Mouse (Mus musculus) MEL (cell line): Measurements from ENCODE around the gene Med17. TPM values are rescaled to one million over a fixed set of nuclear protein-coding genes. Genes with fewer than 3 reads are reported as not detected.

Experiments
- DNase-seq: peaks from one replicate; pipeline ENCODE4 v3.0.0; 2011; ENCODE audit warnings: low read depth, low spot score
- H3K27ac ChIP-seq: 2 replicates; pipeline ENCODE4 v1.5.1; 2012; ENCODE audit warnings: low read depth, mild to moderate bottlenecking, control low read depth, low read length, moderate library complexity; ENCODE audit not compliant: control insufficient read depth
- H3K27me3 ChIP-seq, 2 experiments: fragments of 150-350 bp in 1 of 2; sonication (generic) in 1 of 2; 2 replicates each; pipeline ENCODE4 v1.6.1; 2012; ENCODE audit warnings: low read length in 2 of 2, mild to moderate bottlenecking in 2 of 2, improper control_type of control experiment in 1 of 2, moderate library complexity in 1 of 2; ENCODE audit not compliant: insufficient read depth in 2 of 2, control insufficient read depth in 1 of 2
- H3K36me3 ChIP-seq, 2 experiments: 2 replicates each; pipeline ENCODE4 v1.6.1; 2012 to 2014; ENCODE audit warnings: low read length in 2 of 2, improper control_type of control experiment in 1 of 2, inconsistent platforms in 1 of 2, mild to moderate bottlenecking in 1 of 2; ENCODE audit not compliant: insufficient read depth in 2 of 2, control insufficient read depth in 1 of 2
- H3K4me1 ChIP-seq, 2 experiments: fragments of 150-350 bp in 1 of 2; sonication (generic) in 1 of 2; 2 replicates each; pipeline ENCODE4 v1.6.1; 2012; ENCODE audit warnings: low read length in 2 of 2, improper control_type of control experiment in 1 of 2, mild to moderate bottlenecking in 1 of 2; ENCODE audit not compliant: insufficient read depth in 2 of 2, control insufficient read depth in 1 of 2
- H3K4me3 ChIP-seq, 2 experiments: fragments of 150-350 bp in 1 of 2; sonication (generic) in 1 of 2; 2 replicates each; pipeline ENCODE4 v1.5.1; 2012; ENCODE audit warnings: low read depth in 2 of 2, low read length in 2 of 2, mild to moderate bottlenecking in 2 of 2, moderate library complexity in 2 of 2, control low read depth in 1 of 2, improper control_type of control experiment in 1 of 2; ENCODE audit not compliant: control insufficient read depth in 1 of 2, insufficient read depth in 1 of 2
- H3K79me2 ChIP-seq: 2 replicates; pipeline ENCODE4 v1.6.1; 2012; ENCODE audit warnings: mild to moderate bottlenecking, low read length, moderate library complexity; ENCODE audit not compliant: control insufficient read depth, poor library complexity, insufficient read depth
- H3K9ac ChIP-seq: 2 replicates; pipeline ENCODE4 v1.6.1; 2012; ENCODE audit warnings: low read depth, mild to moderate bottlenecking, control low read depth, low read length, moderate library complexity; ENCODE audit not compliant: control insufficient read depth, poor library complexity, severe bottlenecking
- H3K9me3 ChIP-seq: fragments of 150-350 bp; sonication (generic); replicated peaks from 2 replicates; pipeline ENCODE4 v1.6.1; 2012; ENCODE audit warnings: mild to moderate bottlenecking, low read length, improper control_type of control experiment, moderate library complexity; ENCODE audit not compliant: insufficient read depth
- BHLHE40 ChIP-seq: IDR thresholded peaks from 2 replicates; pipeline ENCODE4 v1.6.1; 2012; ENCODE audit warnings: low read depth, mild to moderate bottlenecking, inconsistent platforms, low read length, improper control_type of control experiment, borderline replicate concordance
- CHD1 ChIP-seq: IDR thresholded peaks from 2 replicates; pipeline ENCODE4 v1.6.1; 2012; ENCODE audit warnings: low read depth, mild to moderate bottlenecking, inconsistent platforms, low read length, improper control_type of control experiment
- CTCF ChIP-seq, 3 experiments: IDR thresholded peaks in 2 of 3; conservative IDR thresholded peaks in 1 of 3; 2 replicates each; pipeline ENCODE4 v1.5.1; 2011 to 2012; ENCODE audit warnings: low read length in 3 of 3, low read depth in 2 of 3, mild to moderate bottlenecking in 2 of 3, improper control_type of control experiment in 1 of 3, inconsistent platforms in 1 of 3, mixed read lengths in 1 of 3, moderate library complexity in 1 of 3; ENCODE audit not compliant: control insufficient read depth in 1 of 3, insufficient read depth in 1 of 3, poor library complexity in 1 of 3, severe bottlenecking in 1 of 3
- E2F4 ChIP-seq: IDR thresholded peaks from 2 replicates; pipeline ENCODE4 v1.6.1; 2011; ENCODE audit warnings: low read depth, low read length, improper control_type of control experiment, borderline replicate concordance
- EP300 ChIP-seq, 2 experiments: IDR thresholded peaks; 2 replicates each; pipeline ENCODE4 v1.6.1; 2011; ENCODE audit warnings: improper control_type of control experiment in 2 of 2, low read length in 2 of 2, low read depth in 1 of 2, mild to moderate bottlenecking in 1 of 2
- ETS1 ChIP-seq: IDR thresholded peaks from 2 replicates; pipeline ENCODE4 v1.6.1; 2012; ENCODE audit warnings: low read depth, mild to moderate bottlenecking, inconsistent platforms, low read length, improper control_type of control experiment, moderate library complexity
- GATA1 ChIP-seq: IDR thresholded peaks from 2 replicates; pipeline ENCODE4 v1.6.1; 2011; ENCODE audit warnings: low read depth, low read length, improper control_type of control experiment
- HCFC1 ChIP-seq: IDR thresholded peaks from 2 replicates; pipeline ENCODE4 v1.6.1; 2012; ENCODE audit warnings: low read depth, mild to moderate bottlenecking, inconsistent platforms, low read length, improper control_type of control experiment, moderate library complexity
- JUND ChIP-seq: IDR thresholded peaks from 2 replicates; pipeline ENCODE4 v1.6.1; 2011; ENCODE audit warnings: low read depth, mild to moderate bottlenecking, improper control_type of control experiment, low read length
- KAT2A ChIP-seq: conservative IDR thresholded peaks from 2 replicates; pipeline ENCODE4 v1.6.1; 2012; ENCODE audit warnings: low read depth, low read length, improper control_type of control experiment, inconsistent platforms
- MAX ChIP-seq: IDR thresholded peaks from 2 replicates; pipeline ENCODE4 v1.6.1; 2011; ENCODE audit warnings: low read length, improper control_type of control experiment
- MEF2A ChIP-seq: IDR thresholded peaks from 2 replicates; pipeline ENCODE4 v1.6.1; 2014; ENCODE audit warnings: low read depth, mild to moderate bottlenecking, inconsistent platforms, low read length, improper control_type of control experiment; ENCODE audit not compliant: poor library complexity, insufficient replicate concordance, severe bottlenecking; ENCODE audit errors: extremely low read depth
- MXI1 ChIP-seq: IDR thresholded peaks from 2 replicates; pipeline ENCODE4 v1.6.1; 2011; ENCODE audit warnings: mild to moderate bottlenecking, low read depth, low read length, improper control_type of control experiment
- MYC ChIP-seq: IDR thresholded peaks from 2 replicates; pipeline ENCODE4 v1.6.1; 2011; ENCODE audit warnings: low read depth, mild to moderate bottlenecking, low read length, improper control_type of control experiment, moderate library complexity
- POLR2A ChIP-seq, 2 experiments: IDR thresholded peaks; 2 replicates each; pipeline ENCODE4 v1.6.1; 2011 to 2012; ENCODE audit warnings: low read length in 2 of 2, mild to moderate bottlenecking in 2 of 2, control low read depth in 1 of 2, improper control_type of control experiment in 1 of 2, low read depth in 1 of 2, moderate library complexity in 1 of 2; ENCODE audit not compliant: control insufficient read depth in 1 of 2, insufficient read depth in 1 of 2, poor library complexity in 1 of 2
- POLR2AphosphoS2 ChIP-seq: IDR thresholded peaks from 2 replicates; pipeline ENCODE4 v1.6.1; 2011; ENCODE audit warnings: low read length, improper control_type of control experiment
- RCOR1 ChIP-seq: IDR thresholded peaks from 2 replicates; pipeline ENCODE4 v1.6.1; 2012; ENCODE audit warnings: low read depth, mild to moderate bottlenecking, inconsistent platforms, low read length, improper control_type of control experiment
- SIN3A ChIP-seq: IDR thresholded peaks from 2 replicates; pipeline ENCODE4 v1.6.1; 2012; ENCODE audit warnings: low read length, improper control_type of control experiment, inconsistent platforms
- SMC3 ChIP-seq: IDR thresholded peaks from 2 replicates; pipeline ENCODE4 v1.6.1; 2011; ENCODE audit warnings: low read depth, low read length, improper control_type of control experiment
- TCF12 ChIP-seq: IDR thresholded peaks from 2 replicates; pipeline ENCODE4 v1.6.1; 2014; ENCODE audit warnings: low read depth, mild to moderate bottlenecking, inconsistent platforms, low read length, improper control_type of control experiment, moderate library complexity
- USF2 ChIP-seq, 2 experiments: IDR thresholded peaks; 2 replicates each; pipeline ENCODE4 v1.6.1; 2011 to 2012; ENCODE audit warnings: improper control_type of control experiment in 2 of 2, low read length in 2 of 2, borderline replicate concordance in 1 of 2, inconsistent platforms in 1 of 2, low read depth in 1 of 2, mild to moderate bottlenecking in 1 of 2; ENCODE audit not compliant: insufficient read depth in 1 of 2
- ZKSCAN1 ChIP-seq: IDR thresholded peaks from 2 replicates; pipeline ENCODE4 v1.6.1; 2012; ENCODE audit warnings: low read depth, mild to moderate bottlenecking, inconsistent platforms, low read length, improper control_type of control experiment, moderate library complexity
- ZNF384 ChIP-seq: IDR thresholded peaks from 2 replicates; pipeline ENCODE4 v1.6.1; 2012; ENCODE audit warnings: low read depth, mild to moderate bottlenecking, inconsistent platforms, low read length, improper control_type of control experiment
- polyA plus RNA-seq, 2 experiments: library from polyadenylated mRNA; stranded (reverse) in 1 of 2; unstranded in 1 of 2; fragments of >175 nt in 1 of 2; fragments of >200 nt in 1 of 2; gene quantifications; 2 replicates each; pipeline versions ENCODE4 v1.2.1 to v1.2.4; 2012; ENCODE audit warnings: low replicate concordance in 2 of 2, low read depth in 1 of 2; ENCODE audit not compliant: insufficient read length in 2 of 2, insufficient read depth in 1 of 2, missing spikeins in 1 of 2
- total RNA-seq: library from RNA; depleted of rRNA; stranded (reverse); fragments of 300-350 nt; gene quantifications from 2 replicates; pipeline ENCODE4 v1.2.3, GENCODE M21; 2012

The Med17 gene
- total and polyA plus RNA-seq, 3 experiments = 175 to 478 (median 185) TPM

- Histone ChIP-seq H3K4me1 (peaks cover 10 to 25% of the 10 kb centered on the region in 2 experiments), H3K4me3 (peak overlapping the region; percentile 60 to 75), H3K9me3 (no peaks in the 10 kb centered on the region), H3K36me3 (peaks cover 23 to 31% of the 10 kb centered on the region in 2 experiments), H3K79me2 (peaks cover 32% of the 10 kb centered on the region), H3K27ac (peak overlapping the region; percentile 77), H3K9ac (peak overlapping the region; percentile 76), H3K27me3 (no peaks in the 10 kb centered on the region)
- no peak for DNase-seq
- no peak for TF ChIP-seq MAX
- TF ChIP-seq ZNF384 = peak; percentile 78; the same call in 1 of the 2 replicates
- TF ChIP-seq JUND = no peak
- 0 out of 2 replicates have a peak, but pooled peaks have one; percentile 10 for TF ChIP-seq TCF12
- TF ChIP-seq CTCF (IDR thresholded peaks at IDR 0.05 in 2 of 3, conservative IDR thresholded peaks at IDR 0.05 in 1 of 3; ENCODE audit: control insufficient read depth in 1 of 3, insufficient read depth in 1 of 3, low read depth in 2 of 3, low read length in 3 of 3, poor library complexity in 1 of 3, severe bottlenecking in 1 of 3) = no peak
- TF ChIP-seq USF2 (IDR thresholded peaks at IDR 0.05; ENCODE audit: borderline replicate concordance in 1 of 2, insufficient read depth in 1 of 2, low read depth in 1 of 2, low read length in 2 of 2) = no peak
- no peak for TF ChIP-seq ZKSCAN1
- TF ChIP-seq MYC = 0 out of 2 replicates have a peak, but pooled peaks have one; percentile 46
- TF ChIP-seq BHLHE40 = peak; percentile 38; the same call in 1 of the 2 replicates
- TF ChIP-seq ETS1 = no peak
- no peak for TF ChIP-seq MEF2A
- TF ChIP-seq KAT2A = no peak
- no peak for TF ChIP-seq HCFC1
- 0 out of 2 replicates have a peak, but pooled peaks have one; percentile 29 for TF ChIP-seq RCOR1
- TF ChIP-seq EP300 (IDR thresholded peaks at IDR 0.05; ENCODE audit: low read depth in 1 of 2, low read length in 2 of 2) = no peak
- TF ChIP-seq SIN3A = peak; percentile 14; the same call in 1 of the 2 replicates
- TF ChIP-seq CHD1 = peak; percentile 98
Observed at GRCm38 (mm10) chr9:15279139-15279648, 537 bp downstream of the Med17 start.

DNA sequence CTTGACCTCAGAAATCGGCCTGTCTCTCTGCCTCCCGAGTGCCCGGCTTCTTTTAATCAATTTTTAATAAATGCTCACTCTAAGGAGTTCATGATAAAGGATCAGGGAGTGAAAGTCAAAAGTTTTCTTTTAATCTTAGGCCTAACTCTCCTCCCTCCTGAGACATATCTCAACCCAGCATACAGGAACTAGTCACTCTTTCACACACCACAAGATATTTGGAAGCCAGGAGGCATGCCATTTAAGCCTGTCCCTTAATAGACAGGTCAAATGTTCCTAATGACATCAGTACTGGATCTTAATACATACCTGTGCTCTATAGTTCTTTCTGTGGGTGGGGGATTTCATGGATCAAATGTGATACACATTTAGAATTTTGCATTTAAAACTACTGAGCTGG lies 1.4 kb downstream of the Med17 start:
- peaks cover 32% of the 10 kb centered on the region for H3K79me2 ChIP-seq

More for the DNA sequence above, 1.4 kb downstream of the Med17 start:
- Histone ChIP-seq H3K4me3 (peak overlapping the region; percentile 15 to 60; a peak in 3 of 4 replicates), H3K9me3 (no peaks in the 10 kb centered on the region), H3K36me3 (peaks cover 23 to 39% of the 10 kb centered on the region in 2 experiments), H3K4me1 (peaks cover 10 to 25% of the 10 kb centered on the region in 2 experiments), H3K27me3 (no peaks in the 10 kb centered on the region), H3K27ac (no peak overlapping the region), H3K9ac (peak overlapping the region; percentile 41)
- no peak for TF ChIP-seq E2F4
- TF ChIP-seq POLR2A (IDR thresholded peaks at IDR 0.05; ENCODE audit: control insufficient read depth in 1 of 2, insufficient read depth in 1 of 2, low read depth in 1 of 2, low read length in 2 of 2, poor library complexity in 1 of 2) = peak in 1 of 2 experiments; percentile 35; a peak in 2 of 4 replicates
- TF ChIP-seq MAX = 0 out of 2 replicates have a peak, but pooled peaks have one; percentile 19
- peak; percentile 40; the same call in 1 of the 2 replicates for TF ChIP-seq TCF12
- TF ChIP-seq POLR2AphosphoS2 = 0 out of 2 replicates have a peak, but pooled peaks have one; percentile 39
- peak; percentile 57; the same call in 1 of the 2 replicates for TF ChIP-seq GATA1
- TF ChIP-seq EP300 (IDR thresholded peaks at IDR 0.05; ENCODE audit: low read depth in 1 of 2, low read length in 2 of 2) = peak; percentile 28 to 43; a peak in 2 of 4 replicates
- no peak for TF ChIP-seq SMC3
- peak; percentile 68; the same call in 1 of the 2 replicates for TF ChIP-seq MXI1
- DNase-seq = peak; percentile 79
